Mouse (Mus musculus) spleen, postnatal 0 days (tissue): ENCODE measurements around the gene Iqcb1. TPM values are rescaled to one million over a fixed set of nuclear protein-coding genes. Genes with fewer than 3 reads are reported as not detected.

ENCODE experiments used
- polyA plus RNA-seq: library from polyadenylated mRNA; unstranded; fragments of >200 nt; fragmentation: Nextera tagmentation; extraction: Ambion mirVana; gene quantifications from 2 replicates; pipeline ENCODE4 v1.2.1, GENCODE M21; 2015

Gene Iqcb1
- 9.8 and 10.5 TPM in 2 replicates for polyA plus RNA-seq

DNA sequence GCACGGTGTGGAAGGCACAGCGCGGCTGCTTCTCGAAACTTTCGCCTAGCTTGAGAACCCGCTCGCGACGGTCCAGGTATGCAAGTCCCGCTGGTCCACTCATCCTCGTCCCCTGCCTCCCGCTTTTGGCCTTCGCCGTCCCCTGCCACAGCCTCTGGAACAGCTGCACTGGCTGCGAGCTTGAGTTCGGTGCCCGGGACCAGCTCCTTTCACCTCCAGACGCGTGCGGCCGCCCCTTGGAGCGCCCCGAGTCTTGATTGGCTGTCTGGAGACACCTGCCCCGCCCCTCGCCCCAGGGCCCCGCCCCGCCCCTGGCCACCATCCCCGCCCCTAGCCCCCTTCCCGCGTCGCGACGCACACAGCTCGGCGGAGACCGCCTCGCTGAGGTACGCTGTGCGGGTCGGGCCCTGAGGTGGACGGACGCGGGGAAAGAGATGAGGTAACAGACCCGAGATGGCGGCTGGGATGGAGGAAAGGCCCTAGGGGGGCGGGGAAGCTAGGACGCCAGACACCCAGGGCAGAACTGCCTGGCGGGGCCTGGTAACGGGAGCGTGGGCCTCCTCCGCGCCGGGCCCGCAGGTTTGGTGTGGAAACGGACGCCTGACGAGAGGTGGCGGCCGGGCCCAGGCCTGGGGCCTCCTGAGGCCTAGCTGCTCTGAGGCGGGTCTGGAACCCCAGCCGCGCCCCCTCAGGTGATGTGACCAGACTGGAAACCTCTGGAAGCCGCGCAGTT is at the start of gene Iqcb1:
Gene Iqcb1 (plus strand): TSS at position 332 of the 733 bp plus-strand sequence.

GRCm38 (mm10) chr16:36784594-36785313 is 43.4 kb upstream of the Iqcb1 start, which contains the start of gene Slc15a2:
Gene Slc15a2, minus strand, starts transcription at chr16:36784962.

DNA sequence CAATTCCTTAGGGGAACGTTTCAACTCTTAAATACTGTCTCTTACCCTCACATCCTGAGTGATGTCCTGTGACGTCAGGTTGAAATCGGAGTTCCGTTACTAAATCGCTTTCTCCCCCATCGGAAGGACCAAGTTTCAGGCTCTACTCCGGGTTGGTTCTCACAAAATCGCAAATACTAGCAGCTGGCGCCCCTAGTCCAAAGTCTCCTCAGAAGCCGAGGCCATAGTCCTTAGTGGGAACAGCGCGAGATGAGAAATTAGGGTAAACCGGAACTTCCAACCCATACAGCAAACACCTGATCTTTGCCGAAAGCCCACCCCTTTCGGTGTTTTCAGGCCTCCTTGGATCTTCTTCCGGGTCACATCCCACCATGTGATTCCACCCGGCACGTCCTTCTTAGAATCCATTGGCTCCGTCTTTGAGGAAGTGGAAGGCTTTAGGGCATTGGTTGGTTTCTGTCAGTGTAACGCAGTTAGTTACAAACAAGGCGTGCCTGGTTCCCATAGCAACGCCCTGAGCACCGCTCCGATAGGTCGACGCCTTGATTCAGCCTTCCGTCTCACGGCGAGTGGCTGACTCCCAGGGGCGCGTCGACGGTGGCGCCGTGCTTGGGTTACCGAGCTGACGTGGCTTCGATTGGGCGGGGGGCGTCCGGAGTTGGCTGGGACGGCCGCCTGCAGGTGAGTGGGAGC is 46.5 kb downstream of the Iqcb1 start, which contains the start of the genes Eaf2 and Golgb1:
Gene Eaf2 (minus strand): TSS at position 421 of the 693 bp plus-strand sequence.
Gene Golgb1 (plus strand): TSS at position 558 of the 693 bp plus-strand sequence.

Other genes with a start within 250 kb of the Iqcb1 start
- 6.7 and 8.8 TPM in 2 replicates for gene Cd86, start 162.3 kb upstream of the Iqcb1 start, polyA plus RNA-seq
- 0.14 and 0.25 TPM in 2 replicates for gene Ildr1, start 134.4 kb upstream of the Iqcb1 start, polyA plus RNA-seq
- gene Slc15a2, start 43.4 kb upstream of the Iqcb1 start, polyA plus RNA-seq: 0.25 and 6.1 TPM in 2 replicates
- gene Eaf2, start 46.6 kb downstream of the Iqcb1 start, polyA plus RNA-seq: 0.82 and 1.2 TPM in 2 replicates
- 48.0 and 61.6 TPM in 2 replicates for gene Golgb1, start 46.8 kb downstream of the Iqcb1 start, polyA plus RNA-seq
- gene Hcls1, start 106.6 kb downstream of the Iqcb1 start, polyA plus RNA-seq: 34.7 and 48.3 TPM in 2 replicates
- 0.05 TPM in 1 of 2 replicates, not detected in the other for gene Fbxo40, start 162.1 kb downstream of the Iqcb1 start, polyA plus RNA-seq
- 10.9 and 11.4 TPM in 2 replicates for gene Polq, start 183.4 kb downstream of the Iqcb1 start, polyA plus RNA-seq